Mouse (Mus musculus): ENCODE results near the gene Dtnb. TPM values are rescaled to one million over a fixed set of nuclear protein-coding genes. Genes with fewer than 3 reads are reported as not detected.
A peak's percentile ranks its signal among the peaks of the same experiment; 100 is the strongest.
"Not testable (repeated sequence)": the region's sequence is repeated elsewhere in the genome, so short reads cannot be mapped to it uniquely, and the experiment has no call there.

Dtnb gene
- 36.5 and 41.1 TPM in 2 replicates for polyA plus RNA-seq (2014; fragmentation: Nextera tagmentation; extraction: Ambion mirVana)

GRCm38 (mm10) chr12:3571787-3572580, at the start of gene Dtnb:
Dtnb (plus strand) TSS chr12:3572381.
- ATAC-seq (ENCODE audit: insufficient read depth): peak; percentile 84
- H3K27me3 ChIP-seq (ENCODE audit: insufficient read depth, low read length): no peaks in the 10 kb centered on the region

GRCm38 (mm10) chr12:3525536-3525935, 46.6 kb upstream of the Dtnb start:
- DNase-seq: no peak
- Histone ChIP-seq H3K9me3 (ENCODE audit: low read depth, low read length) (no peaks in the 10 kb centered on the region), H3K4me2 (no peak overlapping the region), H3K27me3 (ENCODE audit: insufficient read depth, low read length) (no peaks in the 10 kb centered on the region), H3K36me3 (ENCODE audit: insufficient read depth) (no peaks in the 10 kb centered on the region), H3K9ac (no peak overlapping the region), H3K4me1 (ENCODE audit: insufficient read depth) (no peaks in the 10 kb centered on the region), H3K27ac (ENCODE audit: low read depth) (no peak overlapping the region), H3K4me3 (ENCODE audit: low read depth, low read length) (no peak overlapping the region)
- no peak for ATAC-seq (ENCODE audit: insufficient read depth)
- 88% methylated on average over 5 of the region's 5 CpGs for WGBS
- no peak for TF ChIP-seq CTCF (IDR thresholded peaks at IDR 0.05; ENCODE audit: low read depth)

More at GRCm38 (mm10) chr12:3571787-3572580, at the start of gene Dtnb:
- Histone ChIP-seq H3K4me2 (peak within 1 kb of the TSS; percentile 70), H3K27ac (ENCODE audit: low read depth) (peak within 1 kb of the TSS; percentile 91), H3K9me3 (ENCODE audit: low read depth, low read length) (no peaks in the 10 kb centered on the region), H3K36me3 (ENCODE audit: insufficient read depth) (no peaks in the 10 kb centered on the region), H3K4me3 (ENCODE audit: low read depth, low read length) (peak within 1 kb of the TSS; percentile 84), H3K4me1 (ENCODE audit: insufficient read depth) (no peaks in the 10 kb centered on the region), H3K9ac (peak within 1 kb of the TSS; percentile 83)
- TF ChIP-seq CTCF (IDR thresholded peaks at IDR 0.05; ENCODE audit: low read depth): no peak
- DNase-seq: peak; percentile 85
- under 1% methylated on average over 72 of the region's 85 CpGs for WGBS

DNA sequence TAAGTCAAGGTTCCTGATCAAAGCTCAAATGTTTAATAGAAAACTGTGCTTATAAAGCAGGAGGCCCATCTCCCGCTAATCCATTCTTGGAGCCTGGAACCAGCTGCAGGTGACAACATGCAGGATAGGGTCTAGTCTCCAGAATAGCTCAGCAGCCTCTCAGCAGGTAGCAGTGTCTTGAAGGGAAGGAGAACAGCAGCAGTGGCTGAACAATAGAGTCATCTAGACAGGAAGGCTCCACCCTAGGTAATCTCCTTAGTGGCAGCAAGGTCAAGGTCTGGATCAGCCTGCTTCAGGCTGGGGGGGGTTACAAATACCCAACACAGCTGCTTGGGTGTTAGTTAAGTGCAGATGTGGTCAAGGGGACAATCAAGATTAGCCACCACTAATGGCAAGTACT, 36.7 kb upstream of the Dtnb start:
- not testable (repeated sequence) for H3K36me3 ChIP-seq (ENCODE audit: insufficient read depth); H3K4me2 ChIP-seq; H3K9me3 ChIP-seq (ENCODE audit: low read depth, low read length); ATAC-seq (ENCODE audit: insufficient read depth); H3K9ac ChIP-seq; H3K27me3 ChIP-seq (ENCODE audit: insufficient read depth, low read length); H3K4me1 ChIP-seq (ENCODE audit: insufficient read depth); H3K4me3 ChIP-seq (ENCODE audit: low read depth, low read length); DNase-seq; H3K27ac ChIP-seq (ENCODE audit: low read depth)
- 93% methylated on average over 1 of the region's 1 CpGs for WGBS

GRCm38 (mm10) chr12:3537616-3538015, 34.6 kb upstream of the Dtnb start:
- ATAC-seq (ENCODE audit: insufficient read depth): no peak
- Histone ChIP-seq H3K4me2 (no peak overlapping the region), H3K4me3 (ENCODE audit: low read depth, low read length) (no peak overlapping the region), H3K27me3 (ENCODE audit: insufficient read depth, low read length) (no peaks in the 10 kb centered on the region), H3K4me1 (ENCODE audit: insufficient read depth) (no peaks in the 10 kb centered on the region), H3K27ac (ENCODE audit: low read depth) (no peak overlapping the region), H3K9ac (no peak overlapping the region), H3K9me3 (ENCODE audit: low read depth, low read length) (no peaks in the 10 kb centered on the region), H3K36me3 (ENCODE audit: insufficient read depth) (no peaks in the 10 kb centered on the region)
- TF ChIP-seq CTCF (IDR thresholded peaks at IDR 0.05; ENCODE audit: low read depth): no peak
- peak; percentile 6 for DNase-seq
- WGBS: 78% methylated on average over 3 of the region's 3 CpGs

- Histone ChIP-seq H3K4me1 (ENCODE audit: insufficient read depth) (no peaks in the 10 kb centered on the region), H3K4me2 (no peak overlapping the region), H3K4me3 (ENCODE audit: low read depth, low read length) (no peak overlapping the region), H3K27me3 (ENCODE audit: insufficient read depth, low read length) (no peaks in the 10 kb centered on the region), H3K36me3 (ENCODE audit: insufficient read depth) (no peaks in the 10 kb centered on the region), H3K9ac (no peak overlapping the region), H3K9me3 (ENCODE audit: low read depth, low read length) (no peaks in the 10 kb centered on the region), H3K27ac (ENCODE audit: low read depth) (no peak overlapping the region)
- ATAC-seq (ENCODE audit: insufficient read depth): no peak
- DNase-seq: no peak
- 75% methylated on average over 1 of the region's 1 CpGs for WGBS
- TF ChIP-seq CTCF (IDR thresholded peaks at IDR 0.05; ENCODE audit: low read depth): no peak
Observed at GRCm38 (mm10) chr12:3538036-3538435, 34.1 kb upstream of the Dtnb start.

GRCm38 (mm10) chr12:3539605-3540004, 32.6 kb upstream of the Dtnb start:
- no peaks in the 10 kb centered on the region for H3K9me3 ChIP-seq (ENCODE audit: low read depth, low read length)
- H3K4me1 ChIP-seq (ENCODE audit: insufficient read depth): no peaks in the 10 kb centered on the region
- 73% methylated on average over 2 of the region's 2 CpGs for WGBS
- H3K4me2 ChIP-seq: no peak overlapping the region
- no peak overlapping the region for H3K4me3 ChIP-seq (ENCODE audit: low read depth, low read length)
- TF ChIP-seq CTCF (IDR thresholded peaks at IDR 0.05; ENCODE audit: low read depth): no peak
- DNase-seq: no peak
- H3K27ac ChIP-seq (ENCODE audit: low read depth): no peak overlapping the region
- H3K27me3 ChIP-seq (ENCODE audit: insufficient read depth, low read length): no peaks in the 10 kb centered on the region
- ATAC-seq (ENCODE audit: insufficient read depth): no peak
- no peaks in the 10 kb centered on the region for H3K36me3 ChIP-seq (ENCODE audit: insufficient read depth)
- no peak overlapping the region for H3K9ac ChIP-seq

DNA sequence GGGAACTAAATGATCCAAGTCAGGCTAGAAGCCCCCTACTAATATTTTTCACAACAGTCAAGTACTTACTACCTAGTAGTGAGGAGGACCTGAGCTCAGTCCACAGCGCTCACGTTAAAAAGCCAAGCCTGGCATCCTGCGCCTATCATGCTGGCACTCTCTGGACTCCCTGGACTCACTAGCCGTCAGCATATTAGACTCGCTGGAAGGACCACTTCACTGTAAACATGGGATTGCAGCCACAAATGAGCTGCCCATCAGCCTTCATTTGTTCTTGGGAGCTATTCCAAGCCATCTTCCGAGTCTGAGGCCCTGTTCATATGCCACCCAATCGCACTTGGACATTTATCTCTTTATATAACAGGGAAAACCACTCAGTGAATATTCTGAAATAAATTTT, 31.3 kb upstream of the Dtnb start:
- DNase-seq: no peak
- no peak overlapping the region for H3K27ac ChIP-seq (ENCODE audit: low read depth)
- H3K27me3 ChIP-seq (ENCODE audit: insufficient read depth, low read length): no peaks in the 10 kb centered on the region
- H3K4me2 ChIP-seq: no peak overlapping the region
- H3K36me3 ChIP-seq (ENCODE audit: insufficient read depth): no peaks in the 10 kb centered on the region
- no peaks in the 10 kb centered on the region for H3K9me3 ChIP-seq (ENCODE audit: low read depth, low read length)
- ATAC-seq (ENCODE audit: insufficient read depth): no peak
- TF ChIP-seq CTCF (IDR thresholded peaks at IDR 0.05; ENCODE audit: low read depth): no peak
- WGBS: 86% methylated on average over 7 of the region's 7 CpGs
- no peaks in the 10 kb centered on the region for H3K4me1 ChIP-seq (ENCODE audit: insufficient read depth)
- H3K9ac ChIP-seq: no peak overlapping the region
- H3K4me3 ChIP-seq (ENCODE audit: low read depth, low read length): no peak overlapping the region
